Mouse (Mus musculus) activated CD4-positive, CD25-positive, alpha-beta regulatory T cell, adult 9 weeks (primary cell): ENCODE data around the gene Kdelr2. TPM values are rescaled to one million over a fixed set of nuclear protein-coding genes. Genes with fewer than 3 reads are reported as not detected.

Experiments
- polyA plus RNA-seq: library from polyadenylated mRNA; unstranded; fragments of 100-300 nt; shearing (Covaris generic); gene quantifications from one replicate; pipeline ENCODE4 v1.2.1, GENCODE M21; 2017

Kdelr2 gene
- 34.8 TPM for polyA plus RNA-seq

GRCm38 (mm10) chr5:143403221-143404147 lies at the start of gene Kdelr2:
TSS of gene Kdelr2 (plus strand) at chr5:143403838.

DNA sequence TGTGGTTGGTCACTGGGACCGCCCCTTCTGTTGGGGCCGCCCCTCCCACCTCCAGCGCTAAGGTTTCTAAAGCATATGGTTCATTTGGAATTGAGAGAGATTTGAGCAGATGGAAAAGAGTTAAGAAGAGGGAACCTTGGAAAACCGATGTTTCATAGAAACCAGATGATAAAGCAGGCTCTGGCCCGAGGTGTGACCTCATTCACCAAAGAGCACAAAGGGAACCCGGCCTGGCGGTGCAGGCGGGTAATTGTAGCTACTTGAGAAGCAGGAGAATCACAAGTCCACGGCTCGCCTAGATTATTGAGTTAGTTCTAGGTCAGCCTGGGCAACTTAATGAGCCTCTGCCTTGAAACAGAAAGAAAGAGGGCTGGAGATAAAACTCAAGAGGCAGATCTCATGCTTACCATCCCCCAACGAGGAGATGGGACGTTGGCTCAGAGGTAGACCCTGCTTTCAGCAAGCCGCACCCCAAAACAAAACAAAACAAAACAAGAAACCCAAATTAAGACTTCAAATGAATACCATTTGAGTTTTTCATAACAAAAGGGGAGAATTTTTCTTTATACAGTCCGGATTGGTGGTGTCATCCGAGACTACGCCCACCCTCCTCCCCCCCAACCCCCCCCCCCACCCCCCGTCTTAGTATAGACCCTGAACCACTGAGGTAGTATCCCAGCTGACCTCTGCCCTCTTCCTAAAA lies 46.8 kb upstream of the Kdelr2 start, which contains the start of gene Grid2ip:
Gene Grid2ip (plus strand): TSS at position 653 of the 703 bp plus-strand sequence.

DNA sequence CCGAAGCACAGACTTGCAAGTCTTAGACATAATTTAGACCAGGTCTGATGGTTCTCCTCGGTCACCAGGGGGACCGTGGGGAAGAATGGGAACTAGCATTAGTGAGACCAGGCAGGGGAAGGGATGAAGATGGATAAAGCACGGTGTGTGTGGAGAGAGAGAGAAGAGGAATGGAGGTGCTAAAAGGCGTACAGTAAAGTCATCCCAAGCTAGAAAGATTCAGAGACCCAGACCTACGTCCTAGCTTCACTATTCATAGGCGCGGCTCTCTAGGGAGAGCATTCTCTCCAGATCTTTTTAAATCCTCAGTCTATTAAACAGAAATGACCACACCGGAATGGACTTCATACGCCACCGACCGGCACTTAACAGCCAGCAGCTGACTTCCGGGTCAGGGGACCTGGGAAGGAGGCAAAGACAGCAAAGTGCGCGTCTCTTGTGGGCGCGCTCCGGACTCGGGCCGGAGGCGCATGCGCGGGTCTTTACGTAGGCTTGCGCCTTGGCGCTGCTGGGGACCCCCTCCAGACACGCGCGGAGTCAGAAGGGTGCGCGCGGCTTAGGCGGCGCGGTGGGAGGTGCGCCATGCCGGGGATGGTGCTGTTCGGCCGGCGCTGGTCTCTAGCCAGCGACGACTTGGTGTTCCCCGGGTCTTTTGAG lies 60.6 kb downstream of the Kdelr2 start, which contains the start of gene Daglb:
Gene Daglb (plus strand): TSS at position 485 of the 657 bp plus-strand sequence.

Other genes with a start within 250 kb of the Kdelr2 start
- gene Rbak, start 223.1 kb upstream of the Kdelr2 start, polyA plus RNA-seq = 16.5 TPM
- gene Spdye4b, start 222.8 kb upstream of the Kdelr2 start, polyA plus RNA-seq = not detected
- gene Spdye4a, start 176.9 kb upstream of the Kdelr2 start, polyA plus RNA-seq = not detected
- 10.5 TPM for gene Zfp12, start 168.7 kb upstream of the Kdelr2 start, polyA plus RNA-seq
- 0.12 TPM for gene Zfp316, start 133.8 kb upstream of the Kdelr2 start, polyA plus RNA-seq
- gene Zfp853, start 110.2 kb upstream of the Kdelr2 start, polyA plus RNA-seq = not detected
- 5.6 TPM for gene E130309D02Rik, start 88.5 kb upstream of the Kdelr2 start, polyA plus RNA-seq
- 98.1 TPM for gene Zdhhc4, start 74.6 kb upstream of the Kdelr2 start, polyA plus RNA-seq
- not detected for gene Grid2ip, start 46.5 kb upstream of the Kdelr2 start, polyA plus RNA-seq
- gene Daglb, start 60.7 kb downstream of the Kdelr2 start, polyA plus RNA-seq = 16.0 TPM
- gene Rac1, start 124.2 kb downstream of the Kdelr2 start, polyA plus RNA-seq = 20.0 TPM
- gene Cyth3, start 218.6 kb downstream of the Kdelr2 start, polyA plus RNA-seq = 79.1 TPM